Mouse (Mus musculus) liver, embryonic 14.5 days (tissue): ENCODE data around the gene Acox1.

ENCODE experiments used
- CTCF ChIP-seq: IDR thresholded peaks from 2 replicates; pipeline ENCODE4 v1.5.1; 2016; ENCODE audit warnings: antibody characterized with exemption, low read depth, control low read depth
- EP300 ChIP-seq: IDR thresholded peaks from 2 replicates; pipeline ENCODE4 v1.6.1; 2016; ENCODE audit warnings: antibody characterized with exemption, low read depth

DNA sequence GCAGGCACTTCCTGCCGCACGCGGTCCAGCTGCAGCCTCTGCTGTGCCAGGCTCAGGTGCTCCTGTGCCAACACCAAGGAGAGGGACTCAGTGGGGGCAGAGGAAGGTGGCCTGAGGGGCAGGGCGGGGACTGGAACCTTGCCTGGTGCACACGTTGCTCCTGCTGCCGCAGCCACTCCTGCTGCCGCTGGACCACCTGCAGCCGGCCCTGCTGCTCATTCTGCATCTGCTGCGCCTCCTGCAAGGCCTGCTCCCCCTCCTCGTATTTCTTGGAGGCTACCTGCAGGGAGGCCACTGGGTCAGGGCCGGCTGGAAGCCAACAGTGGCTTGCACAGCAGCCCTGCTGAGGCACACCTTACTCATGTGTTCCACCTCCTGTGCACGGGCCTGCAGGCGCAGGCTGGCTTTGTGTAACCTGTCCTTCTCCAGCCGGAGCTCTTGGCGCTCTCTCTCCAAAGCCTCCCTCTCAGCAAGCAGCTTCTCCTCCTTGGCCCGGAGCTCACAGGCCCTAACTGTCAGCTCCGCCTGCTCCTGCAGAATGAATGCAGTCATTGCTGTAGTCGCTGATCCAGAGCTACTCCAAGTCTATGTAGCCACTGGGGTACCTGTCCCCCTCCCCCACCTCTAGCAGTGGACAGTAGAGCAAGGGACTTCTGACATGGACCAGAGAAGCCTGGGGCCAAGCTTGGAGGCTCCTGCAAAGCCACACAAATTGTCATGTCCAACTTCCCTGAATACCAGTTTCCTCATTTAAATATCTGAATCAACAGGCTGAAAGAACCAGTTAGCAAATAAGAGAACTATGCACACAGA is 53.2 kb downstream of the Acox1 start:
- no peak for TF ChIP-seq CTCF
- TF ChIP-seq EP300 = no peak
